Mouse (Mus musculus): Measurements from ENCODE around the gene Zfp260. TPM values are rescaled to one million over a fixed set of nuclear protein-coding genes. Genes with fewer than 3 reads are reported as not detected.
"Not testable (repeated sequence)": the region's sequence is repeated elsewhere in the genome, so short reads cannot be mapped to it uniquely, and the experiment has no call there.

Zfp260 gene
- total RNA-seq (2015) (26.0 and 29.6 TPM in 2 replicates), total RNA-seq (2017) (22.8 and 26.4 TPM in 2 replicates)

DNA sequence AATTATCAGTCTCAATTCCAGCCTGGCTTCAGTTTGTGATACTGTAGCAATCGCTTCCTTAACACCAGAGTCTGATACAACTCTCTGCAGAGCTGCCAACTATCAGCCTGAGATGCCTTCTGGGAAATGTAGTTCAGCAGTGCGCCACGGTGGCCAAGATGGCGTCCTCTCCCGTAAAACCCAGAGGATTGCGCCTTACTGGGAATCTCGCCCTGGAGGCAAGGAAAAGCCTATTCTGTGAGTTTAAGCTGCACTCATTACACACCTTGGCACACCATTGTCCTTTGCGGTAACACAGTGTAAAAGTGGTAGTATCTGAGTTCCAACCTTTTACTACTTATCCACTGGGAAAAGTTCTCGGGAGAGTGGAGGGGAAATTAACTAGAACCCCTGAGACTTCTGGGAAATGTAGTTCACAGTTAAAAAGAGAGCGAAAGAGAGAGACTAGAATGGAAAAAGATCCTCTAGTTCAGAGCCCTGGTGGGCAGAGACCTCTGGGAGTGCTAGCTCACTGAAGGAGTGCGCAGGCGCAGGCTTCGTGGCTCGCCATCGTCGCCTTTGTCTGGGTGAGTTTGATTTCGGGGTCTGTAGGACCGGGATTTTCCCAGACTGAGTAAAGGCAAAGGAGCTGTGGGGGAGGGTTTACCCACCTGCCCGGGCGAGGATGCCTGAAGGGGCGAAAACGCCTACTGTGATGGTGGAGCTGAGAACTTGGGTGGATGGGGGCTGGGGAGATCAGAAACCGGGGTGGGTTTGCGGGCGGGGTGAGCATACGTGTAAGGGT lies at the start of gene Zfp260:
TSS of gene Zfp260 (plus strand) at position 132 of the 784 bp plus-strand sequence.
- ATAC-seq (ENCODE audit: poor library complexity, severe bottlenecking) = peak; percentile 69

DNA sequence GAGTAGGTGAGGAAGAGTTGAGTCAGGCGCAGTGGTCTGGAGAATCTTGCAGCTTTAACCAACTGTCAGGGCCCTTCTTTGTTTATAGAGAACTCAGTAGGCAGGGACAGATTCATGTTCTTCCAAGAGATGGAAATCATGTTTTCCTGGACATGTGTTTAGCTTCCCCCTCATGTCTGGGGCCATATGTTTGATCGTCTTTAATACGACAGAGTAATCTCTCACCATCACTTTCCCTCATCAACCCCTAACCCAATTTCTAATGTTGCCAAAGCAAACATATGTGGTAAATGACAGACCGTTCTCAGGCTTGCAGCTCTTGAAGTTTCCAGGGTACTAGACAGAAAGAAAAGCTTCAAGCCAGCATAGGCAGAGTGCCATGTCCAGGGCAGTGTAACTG lies 46.5 kb upstream of the Zfp260 start:
- ATAC-seq (ENCODE audit: poor library complexity, severe bottlenecking) = no peak

DNA sequence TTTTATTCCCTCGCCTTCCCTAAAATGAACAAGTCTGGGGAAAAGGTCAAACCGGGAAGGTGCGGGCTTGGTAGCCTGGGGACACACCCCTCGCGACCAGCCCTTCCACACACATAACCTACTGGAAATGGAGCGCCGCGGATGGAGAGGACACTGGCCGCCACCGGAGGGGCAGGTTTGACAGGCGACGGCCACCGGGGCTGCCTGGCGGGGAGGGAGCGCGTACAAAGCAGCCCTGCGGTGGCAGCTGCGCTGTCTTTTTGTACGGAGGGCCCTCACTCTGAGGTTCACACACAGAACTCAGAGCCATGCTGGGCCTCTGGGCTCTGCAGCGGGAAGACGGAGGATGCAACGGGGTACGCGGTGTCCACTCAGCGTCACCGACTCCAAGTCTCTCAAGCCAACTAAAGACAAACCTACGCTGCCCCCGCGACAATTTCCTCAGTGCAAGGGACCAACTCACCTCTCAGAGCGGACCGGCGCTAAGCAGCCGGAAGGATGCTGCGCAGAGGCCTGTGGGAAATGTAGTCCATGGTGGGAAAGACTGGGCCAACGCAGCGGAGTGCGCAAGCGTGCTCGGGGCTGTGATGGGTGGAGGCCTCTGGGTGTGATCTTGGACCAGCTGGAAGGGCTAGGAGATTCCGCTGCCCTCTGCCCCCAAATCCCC lies 43.6 kb upstream of the Zfp260 start, which contains the start of gene Zfp14:
TSS of gene Zfp14 (minus strand) at position 499 of the 667 bp plus-strand sequence.
- peak; percentile 100 for ATAC-seq (ENCODE audit: poor library complexity, severe bottlenecking)

DNA sequence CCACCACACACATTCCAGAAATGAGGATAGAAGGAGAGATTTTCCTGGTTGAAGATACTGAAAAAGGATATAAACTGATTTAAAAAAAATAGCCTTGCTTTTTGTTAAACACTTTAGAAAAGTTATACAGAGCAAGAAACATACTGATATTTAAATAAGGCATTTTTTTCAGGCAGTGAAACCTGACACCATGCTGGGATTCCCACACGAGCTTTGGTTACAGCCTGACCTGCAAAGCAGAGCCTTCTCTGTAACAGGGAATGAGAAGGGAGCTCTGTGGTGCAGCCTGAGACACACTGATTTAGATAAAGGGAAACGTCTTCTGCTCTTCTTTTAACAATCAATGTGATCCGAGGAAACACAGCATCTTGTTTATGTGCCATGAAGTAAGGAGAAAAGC lies 41.0 kb upstream of the Zfp260 start:
- no peak for ATAC-seq (ENCODE audit: poor library complexity, severe bottlenecking)

DNA sequence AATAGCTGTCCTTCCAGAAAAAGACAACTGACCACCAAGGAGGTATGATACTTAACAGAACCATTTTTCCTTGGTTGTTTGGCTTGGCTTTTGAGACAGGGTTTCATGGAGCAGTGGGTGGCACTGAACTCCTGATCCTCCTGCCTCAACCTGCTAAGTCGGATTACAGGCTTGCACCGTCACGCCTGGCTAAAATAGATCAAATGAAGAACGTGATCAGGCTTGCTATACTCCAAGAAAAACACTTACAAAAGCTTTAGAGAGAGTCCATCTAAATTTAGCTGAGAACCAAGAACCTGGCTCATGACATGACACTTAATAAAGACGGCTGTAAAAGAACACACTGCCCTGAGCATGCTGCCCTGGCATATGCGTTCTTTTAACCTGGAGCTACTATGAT lies 34.2 kb upstream of the Zfp260 start:
- ATAC-seq (ENCODE audit: poor library complexity, severe bottlenecking) = no peak

DNA sequence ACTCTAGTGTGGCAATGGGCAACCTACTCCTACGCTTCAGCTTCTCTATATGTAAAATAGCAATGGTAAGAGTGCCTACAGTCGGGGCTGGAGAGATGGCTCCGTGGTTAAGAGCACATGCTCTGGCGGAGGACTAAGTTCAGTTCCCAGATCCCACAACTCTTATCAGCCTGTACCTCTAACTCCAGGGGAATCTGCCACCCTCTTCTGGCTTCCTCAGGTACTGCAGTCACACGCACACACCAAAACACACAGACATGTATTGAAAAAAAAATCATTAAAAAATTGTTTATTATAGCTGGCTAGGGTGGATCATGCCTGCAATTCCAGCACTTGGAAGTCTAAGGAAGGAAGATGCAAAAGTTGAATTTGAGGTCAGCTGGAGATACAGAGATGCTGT lies 32.1 kb upstream of the Zfp260 start:
- ATAC-seq (ENCODE audit: poor library complexity, severe bottlenecking) = peak; percentile 38; the same call in 1 of the 2 replicates

DNA sequence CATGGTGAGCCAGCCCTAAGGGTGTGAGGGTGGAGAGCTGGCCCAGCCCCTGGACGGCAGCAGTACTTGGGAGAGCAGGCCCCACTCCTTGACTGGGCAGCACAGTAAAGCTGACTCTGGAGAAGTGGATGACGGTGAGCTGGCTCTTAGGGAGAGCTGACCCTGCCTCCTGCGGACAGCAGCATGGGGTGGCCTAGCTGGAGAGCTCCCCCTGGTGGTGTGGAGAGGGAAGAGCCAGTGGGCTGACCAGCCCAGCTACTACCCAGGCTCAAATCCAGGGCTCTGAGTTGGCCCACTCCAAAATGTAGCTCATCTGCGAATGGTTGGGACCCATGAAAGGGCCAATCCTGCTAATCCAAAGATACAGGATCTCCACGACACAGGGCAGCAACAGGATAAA lies 30.0 kb upstream of the Zfp260 start:
- no peak for ATAC-seq (ENCODE audit: poor library complexity, severe bottlenecking)

DNA sequence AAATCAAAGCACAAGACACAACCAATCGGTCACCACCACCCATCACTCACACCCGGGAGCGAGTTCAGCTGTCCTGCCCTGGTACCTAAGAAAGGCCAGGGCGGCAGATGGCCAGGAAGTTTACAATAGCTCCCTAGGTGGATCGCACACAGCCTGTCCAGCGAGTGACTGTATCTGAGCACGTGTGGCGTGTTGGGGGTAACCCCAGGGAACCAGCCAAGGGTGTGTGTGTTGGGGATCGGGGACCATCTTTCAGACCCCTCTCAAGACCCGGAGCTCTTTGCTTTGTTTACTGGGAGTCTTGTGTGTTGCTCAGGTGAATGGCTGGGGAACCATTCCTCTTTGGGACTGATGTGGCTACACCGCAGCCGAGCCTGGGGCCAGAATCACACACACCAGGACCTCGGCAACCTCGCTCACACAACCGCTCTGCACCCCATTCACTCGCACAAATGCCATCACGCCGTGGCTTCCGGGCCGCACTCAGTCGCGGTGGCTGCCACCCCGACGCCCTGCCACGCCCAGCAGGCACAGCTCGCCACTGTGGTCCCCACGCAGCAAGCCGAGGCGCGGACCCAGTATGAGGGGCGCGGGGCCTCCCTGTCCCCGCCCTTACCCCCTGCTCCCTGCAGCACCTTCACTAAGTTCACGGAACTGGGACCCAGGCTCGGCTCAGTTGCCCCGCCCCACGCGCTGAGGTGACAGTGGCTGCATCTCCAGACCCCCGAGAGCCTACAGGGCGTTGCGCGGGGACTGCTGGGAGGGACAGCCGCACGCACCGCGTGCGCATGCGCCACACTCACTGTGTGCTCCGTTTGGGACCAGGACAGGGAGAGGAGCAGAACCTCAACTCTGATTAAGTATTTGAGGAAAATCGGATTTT lies 22.2 kb upstream of the Zfp260 start, which contains the start of gene Zfp82:
TSS of gene Zfp82 (minus strand) at position 755 of the 883 bp plus-strand sequence.
- peak; percentile 94 for ATAC-seq (ENCODE audit: poor library complexity, severe bottlenecking)

DNA sequence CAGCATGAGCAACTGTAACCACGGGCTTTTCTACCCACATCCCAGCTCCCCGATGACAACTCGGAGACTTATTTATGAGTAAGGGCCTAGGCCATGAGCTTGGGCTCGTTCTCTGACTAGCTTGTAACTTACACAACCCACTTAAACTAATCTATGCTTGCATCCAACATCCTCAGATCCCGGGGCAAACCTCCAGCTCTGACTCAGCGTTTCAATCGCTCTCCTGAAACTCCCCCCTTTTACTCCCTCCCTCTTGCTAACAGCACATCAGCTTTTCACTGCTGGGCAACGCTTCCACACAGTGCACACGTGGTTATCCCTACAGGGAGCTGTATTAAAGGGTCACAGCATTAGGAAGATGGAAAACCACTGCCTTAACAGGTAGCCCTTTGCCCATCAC lies 8.1 kb upstream of the Zfp260 start:
- no peak for ATAC-seq (ENCODE audit: poor library complexity, severe bottlenecking)

DNA sequence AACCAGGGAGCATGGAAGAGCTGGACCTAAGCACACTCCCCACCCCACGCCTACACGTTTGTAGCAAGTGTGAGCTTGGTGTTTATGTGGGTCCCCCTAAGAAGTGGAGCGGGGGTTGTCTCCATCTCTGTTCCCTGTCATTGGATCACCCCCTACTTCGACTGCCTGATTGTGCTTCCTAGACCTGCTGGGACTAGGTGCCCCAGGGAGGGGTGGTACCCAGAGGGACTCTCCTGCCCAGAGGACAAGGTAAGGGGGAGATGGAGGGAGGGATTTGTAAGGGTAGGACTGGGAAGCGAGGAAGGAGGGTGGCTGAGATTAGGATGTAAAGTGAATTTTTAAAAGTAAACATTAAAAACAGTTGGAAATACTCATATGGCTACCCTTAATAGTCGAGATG lies 5.2 kb upstream of the Zfp260 start:
- ATAC-seq (ENCODE audit: poor library complexity, severe bottlenecking) = no peak

DNA sequence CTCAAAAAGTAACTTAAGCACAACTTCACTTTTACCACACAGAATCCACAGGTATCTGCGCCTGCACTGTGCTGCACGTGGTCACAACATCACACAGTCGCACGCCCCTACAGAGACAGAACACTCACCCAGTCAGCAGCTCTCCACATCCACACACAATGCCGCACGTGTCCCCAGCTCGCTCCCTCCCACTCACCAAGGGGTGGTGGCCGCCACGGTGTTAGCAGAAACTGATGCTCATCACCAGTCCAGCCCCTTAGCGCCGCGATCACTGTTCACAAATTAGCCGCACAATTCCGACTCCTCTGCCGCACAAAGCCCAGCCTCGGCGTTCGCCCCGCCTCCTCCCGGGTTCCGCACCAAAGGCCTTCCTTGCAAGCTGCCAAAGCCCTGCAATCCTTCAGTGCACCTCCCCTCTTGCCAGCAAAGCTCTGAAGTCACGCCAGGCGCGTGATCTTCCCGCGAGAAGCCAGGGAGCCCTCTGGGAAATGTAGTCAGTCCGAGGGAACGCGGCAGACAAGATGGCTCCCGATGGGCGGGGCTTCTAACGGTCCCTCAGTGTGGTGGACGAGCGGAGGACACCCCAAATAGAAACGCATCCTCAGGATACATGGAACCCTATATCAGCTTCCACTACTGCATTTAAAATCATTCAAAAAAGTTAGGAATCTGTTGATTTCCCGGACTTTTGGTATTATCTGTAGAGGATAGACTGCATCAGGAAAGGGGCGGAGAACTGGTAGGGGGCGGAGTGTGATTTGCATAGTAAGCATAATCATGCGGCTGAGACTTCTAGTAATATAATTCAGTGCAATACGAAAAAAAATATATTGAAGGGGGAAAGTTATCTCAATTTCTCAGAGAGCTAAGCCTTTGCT lies 4.2 kb upstream of the Zfp260 start, which contains the start of the genes Gm26920 and Zfp566:
TSS of gene Gm26920 (minus strand) at position 319 of the 878 bp plus-strand sequence.
TSS of gene Zfp566 (minus strand) at position 436 of the 878 bp plus-strand sequence.
- peak; percentile 87 for ATAC-seq (ENCODE audit: poor library complexity, severe bottlenecking)

DNA sequence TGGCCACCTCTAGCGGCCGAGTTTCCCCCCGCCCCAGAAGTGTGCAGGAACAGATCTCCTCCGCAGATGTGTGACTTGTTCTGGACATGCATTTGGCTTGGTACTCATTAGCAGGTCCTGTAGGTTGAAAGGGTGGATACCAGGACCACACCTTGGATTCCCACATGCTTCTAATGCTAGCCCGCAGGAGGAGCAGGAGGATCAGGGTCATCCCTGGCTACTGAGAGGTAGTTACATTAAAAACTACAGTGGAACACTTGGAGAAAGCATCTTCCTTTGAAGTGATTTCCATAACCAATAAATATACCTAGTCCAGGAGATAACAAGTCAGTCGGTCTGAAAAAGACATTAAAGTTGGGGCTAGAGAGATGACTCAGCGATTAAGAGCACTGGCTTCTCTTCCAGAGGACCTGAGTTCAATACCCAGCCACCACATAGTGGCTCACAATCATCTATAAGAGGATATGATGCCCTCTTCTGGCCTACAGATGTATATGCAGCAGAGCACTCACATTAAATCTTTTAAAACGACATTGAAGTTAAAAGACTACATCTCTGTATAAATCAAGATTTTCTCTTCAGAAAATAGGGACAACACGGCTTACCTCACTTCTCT lies 3.5 kb upstream of the Zfp260 start:
- ATAC-seq (ENCODE audit: poor library complexity, severe bottlenecking) = no peak

DNA sequence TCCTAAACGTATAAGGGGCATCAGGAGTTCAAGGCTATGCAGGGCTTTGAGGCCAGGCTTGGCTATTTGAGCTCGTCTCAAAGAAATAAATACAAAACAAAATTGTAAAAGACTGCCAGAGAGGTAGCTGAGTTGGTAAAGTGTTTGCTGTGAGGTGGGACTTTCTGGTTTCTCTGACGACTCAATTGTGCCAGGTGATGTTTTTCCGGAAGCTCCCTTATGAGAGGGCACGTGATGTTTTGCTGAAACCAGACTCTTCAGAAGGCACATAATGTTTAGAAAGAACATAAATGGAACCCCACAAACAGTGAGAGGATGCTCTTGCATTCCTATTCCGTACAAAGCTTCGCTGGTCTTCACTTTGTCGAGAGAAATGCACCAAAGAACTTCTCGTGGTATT lies 1.9 kb upstream of the Zfp260 start:
- ATAC-seq (ENCODE audit: poor library complexity, severe bottlenecking) = no peak

DNA sequence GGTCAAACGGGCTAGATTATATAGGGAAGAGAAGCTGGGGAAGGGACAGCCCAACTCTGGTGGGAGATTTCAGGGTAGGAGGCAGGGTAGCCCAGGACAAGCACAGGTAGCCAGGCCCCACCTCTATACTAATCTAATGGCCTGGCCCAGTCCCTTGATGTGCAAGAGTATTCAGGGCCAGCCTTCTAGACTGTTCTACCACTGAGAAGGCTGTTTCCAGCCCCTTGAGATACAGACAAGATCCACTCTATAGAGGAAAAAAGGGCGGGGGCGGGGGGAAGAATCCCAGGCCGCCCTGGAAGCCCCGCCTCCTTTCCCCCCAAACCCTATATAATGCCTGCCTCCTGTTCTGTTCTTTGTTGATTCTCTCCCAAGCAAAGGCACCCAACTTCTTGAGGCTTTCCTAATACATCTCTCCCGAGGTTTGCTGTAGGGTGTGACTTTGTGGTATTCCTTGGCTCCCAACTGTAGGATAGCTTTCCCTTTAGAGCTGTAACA lies 610 bp upstream of the Zfp260 start:
- no peak for ATAC-seq (ENCODE audit: poor library complexity, severe bottlenecking)

DNA sequence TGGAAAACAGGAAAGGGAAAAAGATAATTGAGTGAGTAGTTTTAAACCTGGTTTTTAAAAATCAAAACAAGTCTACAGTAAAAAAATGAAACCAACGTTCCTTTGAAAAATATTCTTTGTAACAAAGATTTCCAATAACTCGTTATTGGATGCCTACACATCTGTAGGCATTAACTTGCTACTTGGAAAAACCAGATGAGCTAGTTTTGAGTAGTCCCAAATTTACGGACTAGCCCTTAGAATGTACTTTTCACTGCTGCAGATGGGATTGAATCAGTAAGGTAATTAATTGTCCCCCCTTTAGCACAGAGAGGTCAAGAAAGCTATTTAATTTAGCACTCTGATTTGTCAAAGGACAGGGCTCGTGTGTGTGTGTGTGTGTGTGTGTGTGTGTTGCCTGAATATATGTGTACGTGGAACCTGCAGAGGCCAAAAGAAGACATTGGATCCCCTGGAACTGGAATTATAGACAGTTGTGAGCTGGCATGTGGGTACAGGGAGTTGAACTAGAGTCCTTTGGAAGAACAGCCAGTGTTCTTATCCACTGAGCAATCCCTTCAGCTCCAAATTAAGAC lies 1.1 kb downstream of the Zfp260 start:
- no peak for ATAC-seq (ENCODE audit: poor library complexity, severe bottlenecking)

DNA sequence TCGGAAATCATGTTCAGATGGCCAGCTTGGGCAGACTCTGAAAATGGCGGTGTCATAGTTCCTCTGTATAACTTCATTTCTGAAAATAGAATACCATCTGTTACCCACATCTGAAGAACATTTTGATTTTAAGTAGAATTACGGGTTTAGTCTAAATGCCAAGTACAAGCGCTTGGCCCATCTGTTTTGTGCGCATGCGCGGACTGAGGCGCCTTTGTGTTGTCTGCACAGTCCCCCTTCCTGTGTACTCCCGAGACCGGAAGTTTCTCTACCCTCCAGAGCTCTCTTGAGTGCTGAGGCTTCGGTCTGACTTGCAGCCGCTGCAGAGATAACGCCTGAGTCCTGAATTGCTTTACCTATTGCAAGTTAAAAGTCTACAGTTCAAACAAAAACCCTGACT lies 4.7 kb downstream of the Zfp260 start:
- no peak for ATAC-seq (ENCODE audit: poor library complexity, severe bottlenecking)

DNA sequence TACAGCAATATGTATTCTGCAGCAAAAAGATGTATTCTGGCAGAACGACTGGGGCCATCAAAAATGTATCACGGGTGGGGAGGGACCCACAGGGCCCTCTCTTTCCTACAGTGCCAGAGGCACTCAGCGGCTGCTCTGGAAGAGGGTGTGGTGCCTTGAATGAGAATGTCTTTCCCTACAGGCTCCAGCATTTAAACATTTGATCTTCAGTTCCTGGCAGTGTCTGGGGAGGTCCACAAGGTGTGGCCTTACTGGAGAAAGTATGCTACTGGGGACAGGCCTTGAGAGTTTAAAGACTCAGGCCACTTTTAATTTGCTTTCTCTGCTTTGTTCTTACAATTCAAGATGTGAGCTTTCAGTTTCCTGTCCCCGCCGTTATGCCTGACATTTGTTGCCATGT lies 21.5 kb downstream of the Zfp260 start:
- ATAC-seq (ENCODE audit: poor library complexity, severe bottlenecking) = no peak

DNA sequence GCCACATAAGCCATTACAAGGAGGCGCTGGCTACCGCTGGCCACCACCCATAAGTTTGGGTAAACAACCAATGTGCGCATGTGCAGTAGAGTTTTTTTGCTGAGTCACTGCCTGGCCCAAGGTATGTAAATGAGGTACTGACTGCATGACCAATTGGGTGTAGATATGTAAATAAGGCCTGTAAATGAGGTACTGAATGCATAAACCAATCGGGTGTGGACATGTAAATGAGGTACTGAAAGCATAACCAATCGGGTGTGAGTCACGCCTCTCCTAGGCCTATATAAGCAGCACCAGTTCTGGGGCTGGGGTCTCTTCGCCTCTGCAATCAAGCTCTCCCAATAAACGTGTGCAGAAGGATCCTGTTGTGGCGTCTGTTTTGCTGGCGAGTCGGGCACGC lies 23.4 kb downstream of the Zfp260 start:
- ATAC-seq (ENCODE audit: poor library complexity, severe bottlenecking) = not testable (repeated sequence)

All from megakaryocyte, adult 5-6 weeks (primary cell).